Mouse (Mus musculus) limb, embryonic 15.5 days (tissue): ENCODE measurements around the gene Cib4. TPM values are rescaled to one million over a fixed set of nuclear protein-coding genes. Genes with fewer than 3 reads are reported as not detected.

ENCODE experiments used
- ATAC-seq: fragments of 200-750 bp; cut with Nextera tagmentation; 2 replicates; pipeline ENCODE4 v1.8.0; 2017; ENCODE audit warnings: low read depth, moderate TSS enrichment; ENCODE audit not compliant: insufficient number of reproducible peaks, low FRiP score, low TSS enrichment
- H3K27ac ChIP-seq: fragments of 300-500 bp; sonication (generic); 2 replicates; pipeline ENCODE4 v1.5.1; 2015; ENCODE audit warnings: moderate library complexity, mild to moderate bottlenecking, inconsistent platforms
- H3K27me3 ChIP-seq: fragments of 300-500 bp; sonication (generic); 2 replicates; pipeline ENCODE4 v1.6.1; 2015; ENCODE audit warnings: inconsistent platforms
- H3K36me3 ChIP-seq: fragments of 300-500 bp; sonication (generic); 2 replicates; pipeline ENCODE4 v1.6.1; 2015; ENCODE audit warnings: inconsistent platforms
- H3K4me1 ChIP-seq: fragments of 300-500 bp; sonication (generic); 2 replicates; pipeline ENCODE4 v1.6.1; 2015; ENCODE audit warnings: inconsistent platforms
- H3K4me2 ChIP-seq: fragments of 300-500 bp; sonication (generic); 2 replicates; pipeline ENCODE4 v1.6.1; 2015; ENCODE audit warnings: mild to moderate bottlenecking, inconsistent platforms
- H3K4me3 ChIP-seq: fragments of 300-500 bp; sonication (generic); 2 replicates; pipeline ENCODE4 v1.5.1; 2015; ENCODE audit warnings: mild to moderate bottlenecking, inconsistent platforms
- H3K9ac ChIP-seq: fragments of 300-500 bp; sonication (generic); 2 replicates; pipeline ENCODE4 v1.6.1; 2015; ENCODE audit warnings: inconsistent platforms
- H3K9me3 ChIP-seq: fragments of 300-500 bp; sonication (generic); 2 replicates; pipeline ENCODE4 v1.6.1; 2016; ENCODE audit warnings: inconsistent platforms
- WGBS: fragments of 180-500 bp; shearing (Covaris S2); methylation state at CpG from one replicate; pipeline ENCODE4 v1.1.7; 2015; 5-methylcytosine and 5-hydroxymethylcytosine counted together
- polyA plus RNA-seq: library from polyadenylated mRNA; unstranded; fragments of >200 nt; fragmentation: Nextera tagmentation; extraction: Ambion mirVana; gene quantifications from 2 replicates; pipeline ENCODE4 v1.2.1, GENCODE M21; 2015

The Cib4 gene
- polyA plus RNA-seq, 1 experiment from 2014 or later = not detected

DNA sequence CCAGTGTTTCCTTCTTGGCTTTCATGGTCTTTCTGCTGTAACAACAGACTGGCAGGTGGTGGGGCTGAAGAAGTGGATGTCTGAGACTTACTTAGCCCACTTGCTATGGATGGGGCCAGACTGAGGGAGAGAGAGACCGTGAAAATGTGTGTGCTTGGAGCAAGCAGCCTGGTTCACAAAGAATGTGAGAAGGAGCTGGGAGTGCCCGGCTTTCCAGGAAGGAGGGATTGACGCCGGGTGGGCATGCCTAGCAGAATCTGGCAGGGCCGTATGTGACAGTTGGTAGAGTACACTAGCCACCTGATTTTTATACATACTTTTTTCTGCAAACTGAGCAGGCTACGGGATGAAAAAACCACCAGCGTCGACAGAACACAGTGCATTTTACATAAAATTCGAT is 79.3 kb downstream of the Cib4 start:
- ATAC-seq = no peak
- WGBS = 25% methylated on average over 9 of the region's 9 CpGs
- Histone ChIP-seq H3K4me2 (peak overlapping the region; percentile 38), H3K27ac (no peak overlapping the region), H3K36me3 (no peaks in the 10 kb centered on the region), H3K4me3 (peak overlapping the region; percentile 17), H3K9me3 (no peaks in the 10 kb centered on the region), H3K9ac (no peak overlapping the region), H3K4me1 (peaks cover 23% of the 10 kb centered on the region), H3K27me3 (peaks cover 26% of the 10 kb centered on the region)

DNA sequence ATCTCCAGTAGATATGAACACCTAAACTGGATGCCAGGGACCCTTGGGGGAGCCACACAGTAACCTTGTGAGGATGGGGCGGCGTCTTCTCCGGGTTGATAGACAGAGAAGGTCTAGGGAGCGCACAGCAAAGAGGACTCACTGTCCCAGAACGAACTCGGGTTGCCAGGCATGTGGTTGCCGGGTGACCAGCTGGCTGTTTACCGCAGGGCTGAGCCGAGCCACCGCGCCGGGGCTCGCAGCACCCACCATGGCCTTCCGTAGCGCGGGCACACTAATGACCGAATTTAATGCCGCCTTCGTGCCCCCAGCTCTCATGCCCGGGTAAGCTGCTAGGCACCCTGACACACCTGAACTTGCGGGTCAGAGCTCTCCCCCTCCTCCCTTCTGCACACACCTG is 79.8 kb downstream of the Cib4 start, which contains the start of gene 1700001C02Rik:
Gene 1700001C02Rik, plus strand, starts transcription at position 187 of the 400 bp plus-strand sequence.
- Histone ChIP-seq H3K4me1 (peaks cover 24% of the 10 kb centered on the region), H3K27me3 (peaks cover 26% of the 10 kb centered on the region), H3K4me2 (peak within 1 kb of the TSS; percentile 38), H3K9me3 (no peaks in the 10 kb centered on the region), H3K36me3 (no peaks in the 10 kb centered on the region), H3K9ac (no peak within 1 kb of the TSS), H3K4me3 (peak within 1 kb of the TSS; percentile 17), H3K27ac (no peak within 1 kb of the TSS)
- 12% methylated on average over 21 of the region's 21 CpGs for WGBS
- no peak for ATAC-seq

GRCm38 (mm10) chr5:30461821-30462220 is 83.8 kb downstream of the Cib4 start, which contains the start of gene Otof:
TSS of gene Otof (minus strand) at chr5:30461932.
- H3K4me2 ChIP-seq = no peak within 1 kb of the TSS; the same call in 1 of the 2 replicates
- H3K9me3 ChIP-seq = no peaks in the 10 kb centered on the region
- peaks cover 24% of the 10 kb centered on the region for H3K4me1 ChIP-seq
- H3K27ac ChIP-seq = no peak within 1 kb of the TSS
- H3K9ac ChIP-seq = no peak within 1 kb of the TSS
- no peaks in the 10 kb centered on the region for H3K36me3 ChIP-seq
- H3K27me3 ChIP-seq = peaks cover 28% of the 10 kb centered on the region
- no peak within 1 kb of the TSS for H3K4me3 ChIP-seq
- WGBS = 20% methylated on average over 12 of the region's 12 CpGs
- ATAC-seq = peak; percentile 56; the same call in 1 of the 2 replicates

DNA sequence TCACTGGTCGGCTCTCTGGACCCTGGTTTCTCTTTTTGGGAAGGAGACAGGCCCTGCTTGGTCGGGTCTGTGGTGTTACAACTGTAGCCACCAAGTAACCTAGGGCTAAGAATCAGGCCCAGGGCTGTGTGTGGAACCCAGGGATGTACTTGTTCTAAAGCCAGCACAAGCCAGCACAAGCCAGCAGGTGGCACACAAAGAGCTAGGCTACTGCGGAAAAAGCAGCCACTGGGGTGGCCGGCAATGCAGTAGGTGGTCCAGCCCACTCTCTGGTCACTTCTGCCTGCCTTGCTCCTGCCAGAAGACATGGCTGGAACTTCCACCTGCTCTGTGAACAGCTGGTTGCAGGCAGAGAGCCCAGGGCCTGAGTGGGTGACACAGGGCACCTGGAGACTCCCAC is 85.5 kb downstream of the Cib4 start:
- Histone ChIP-seq H3K27ac (no peak overlapping the region), H3K4me2 (no peak overlapping the region), H3K4me1 (peaks cover 15% of the 10 kb centered on the region), H3K4me3 (no peak overlapping the region), H3K9ac (no peak overlapping the region), H3K36me3 (no peaks in the 10 kb centered on the region), H3K27me3 (peaks cover 13% of the 10 kb centered on the region), H3K9me3 (no peaks in the 10 kb centered on the region)
- 36% methylated on average over 4 of the region's 4 CpGs for WGBS
- ATAC-seq = no peak

DNA sequence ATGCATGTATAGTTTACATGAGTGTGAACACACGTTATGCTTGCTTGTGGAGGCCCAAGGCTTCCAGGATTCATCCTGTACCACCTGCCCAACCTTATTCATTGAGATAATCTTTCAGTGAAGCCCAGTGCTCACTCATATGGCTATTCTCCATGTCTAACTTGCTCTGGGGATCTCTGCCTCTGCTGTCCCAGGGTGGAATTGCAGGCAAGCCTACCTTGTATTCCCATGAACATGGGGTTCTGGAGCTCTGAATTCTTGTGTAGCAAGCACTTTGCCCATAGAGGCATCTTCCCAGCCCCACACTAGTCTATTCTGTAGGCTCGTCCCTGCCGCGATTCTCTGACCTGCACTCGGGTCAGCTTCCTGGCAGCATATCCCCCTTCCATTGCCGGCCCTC is 89.6 kb downstream of the Cib4 start:
- Histone ChIP-seq H3K9ac (no peak overlapping the region), H3K9me3 (no peaks in the 10 kb centered on the region), H3K27ac (no peak overlapping the region), H3K4me1 (peaks cover 6% of the 10 kb centered on the region; the same call in 1 of the 2 replicates), H3K4me3 (no peak overlapping the region), H3K4me2 (no peak overlapping the region), H3K27me3 (peaks cover 5% of the 10 kb centered on the region), H3K36me3 (no peaks in the 10 kb centered on the region)
- WGBS = 46% methylated on average over 6 of the region's 6 CpGs
- no peak for ATAC-seq

- 74% methylated on average over 13 of the region's 13 CpGs for WGBS
- no peaks in the 10 kb centered on the region for H3K36me3 ChIP-seq
- H3K4me1 ChIP-seq = no peaks in the 10 kb centered on the region
- H3K9ac ChIP-seq = no peak overlapping the region
- ATAC-seq = no peak
- no peak overlapping the region for H3K27ac ChIP-seq
- H3K9me3 ChIP-seq = no peaks in the 10 kb centered on the region
- H3K4me2 ChIP-seq = no peak overlapping the region
- H3K4me3 ChIP-seq = no peak overlapping the region
- no peaks in the 10 kb centered on the region for H3K27me3 ChIP-seq
Measured at GRCm38 (mm10) chr5:30444327-30444895, 101.2 kb downstream of the Cib4 start.

- Histone ChIP-seq H3K9me3 (no peaks in the 10 kb centered on the region), H3K4me2 (no peak overlapping the region), H3K27ac (no peak overlapping the region), H3K36me3 (no peaks in the 10 kb centered on the region), H3K4me1 (no peaks in the 10 kb centered on the region), H3K27me3 (no peaks in the 10 kb centered on the region), H3K4me3 (no peak overlapping the region), H3K9ac (no peak overlapping the region)
- WGBS = 61% methylated on average over 5 of the region's 5 CpGs
- ATAC-seq = no peak
Measured at GRCm38 (mm10) chr5:30442196-30442595, 103.4 kb downstream of the Cib4 start.

DNA sequence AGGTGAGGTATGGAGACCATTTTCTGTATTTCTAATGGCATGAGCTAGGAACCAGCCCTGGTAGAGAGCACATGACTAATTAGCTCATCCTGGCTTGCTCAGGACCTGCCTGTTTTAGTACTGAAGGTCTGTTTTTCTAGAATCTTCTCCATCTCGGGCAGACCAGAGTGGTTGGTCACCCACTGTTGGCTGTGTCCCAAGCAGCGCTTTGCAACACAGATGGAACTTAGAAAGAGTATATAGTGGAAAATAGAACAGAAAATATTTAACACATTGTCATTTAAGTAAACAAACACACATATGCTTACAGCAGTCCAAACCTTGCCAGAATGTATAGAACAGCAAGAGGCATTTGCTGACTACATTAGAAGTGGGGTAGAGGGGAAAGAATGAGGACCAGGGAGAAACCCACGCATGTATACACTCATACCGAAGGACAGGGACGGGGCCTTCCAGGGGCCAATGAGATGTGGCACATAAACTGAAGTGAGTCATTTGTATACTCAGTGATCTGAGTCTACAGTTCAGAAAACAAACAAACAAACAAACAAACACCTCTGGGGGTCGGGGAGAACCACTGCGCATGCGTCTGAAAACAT is 105.2 kb downstream of the Cib4 start:
- H3K27me3 ChIP-seq = no peaks in the 10 kb centered on the region
- H3K36me3 ChIP-seq = no peaks in the 10 kb centered on the region
- H3K27ac ChIP-seq = no peak overlapping the region
- no peaks in the 10 kb centered on the region for H3K4me1 ChIP-seq
- H3K4me3 ChIP-seq = no peak overlapping the region
- no peak overlapping the region for H3K9ac ChIP-seq
- no peaks in the 10 kb centered on the region for H3K9me3 ChIP-seq
- H3K4me2 ChIP-seq = no peak overlapping the region
- 81% methylated on average over 8 of the region's 8 CpGs for WGBS
- no peak for ATAC-seq

DNA sequence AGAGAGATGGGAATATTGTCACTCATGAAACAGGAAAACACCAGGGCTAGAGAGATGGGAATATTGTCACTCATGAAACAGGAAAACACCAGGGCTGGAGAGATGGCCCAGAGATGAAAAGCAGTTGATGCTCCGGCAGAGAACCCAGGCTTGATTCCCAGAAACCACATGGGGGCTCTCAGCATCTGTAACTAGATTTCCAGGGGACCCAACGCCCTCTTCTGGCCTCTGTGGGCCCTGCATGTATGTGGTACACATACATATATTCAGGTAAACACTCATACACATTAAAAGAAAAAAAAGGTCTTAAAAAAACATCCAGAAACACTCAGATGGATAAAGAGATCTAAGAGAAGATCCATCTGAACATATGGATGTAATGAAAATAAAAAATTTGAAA is 106.7 kb downstream of the Cib4 start:
- H3K9me3 ChIP-seq = no peaks in the 10 kb centered on the region
- H3K4me2 ChIP-seq = no peak overlapping the region
- 50% methylated on average over 2 of the region's 2 CpGs for WGBS
- ATAC-seq = no peak
- H3K36me3 ChIP-seq = no peaks in the 10 kb centered on the region
- no peak overlapping the region for H3K9ac ChIP-seq
- no peaks in the 10 kb centered on the region for H3K27me3 ChIP-seq
- H3K4me1 ChIP-seq = no peaks in the 10 kb centered on the region
- no peak overlapping the region for H3K4me3 ChIP-seq
- H3K27ac ChIP-seq = no peak overlapping the region

Other genes with a start within 250 kb of the Cib4 start
- gene Otof, start 83.9 kb downstream of the Cib4 start, polyA plus RNA-seq = 0.30 and 0.33 TPM in 2 replicates
- not detected in 2 replicates for gene 1700001C02Rik, start 79.8 kb downstream of the Cib4 start, polyA plus RNA-seq
- 0.68 and 0.86 TPM in 2 replicates for gene Kcnk3, start 42.3 kb upstream of the Cib4 start, polyA plus RNA-seq
- gene Slc35f6, start 102.1 kb upstream of the Cib4 start, polyA plus RNA-seq = 28.5 and 28.8 TPM in 2 replicates
- 213 and 217 TPM in 2 replicates for gene Cenpa, start 120.9 kb upstream of the Cib4 start, polyA plus RNA-seq
- 5.4 and 7.6 TPM in 2 replicates for gene Dpysl5, start 165.7 kb upstream of the Cib4 start, polyA plus RNA-seq